Comparison of ENCODE assay signal across 12 mouse cellular contexts in the genomic region with DNA sequence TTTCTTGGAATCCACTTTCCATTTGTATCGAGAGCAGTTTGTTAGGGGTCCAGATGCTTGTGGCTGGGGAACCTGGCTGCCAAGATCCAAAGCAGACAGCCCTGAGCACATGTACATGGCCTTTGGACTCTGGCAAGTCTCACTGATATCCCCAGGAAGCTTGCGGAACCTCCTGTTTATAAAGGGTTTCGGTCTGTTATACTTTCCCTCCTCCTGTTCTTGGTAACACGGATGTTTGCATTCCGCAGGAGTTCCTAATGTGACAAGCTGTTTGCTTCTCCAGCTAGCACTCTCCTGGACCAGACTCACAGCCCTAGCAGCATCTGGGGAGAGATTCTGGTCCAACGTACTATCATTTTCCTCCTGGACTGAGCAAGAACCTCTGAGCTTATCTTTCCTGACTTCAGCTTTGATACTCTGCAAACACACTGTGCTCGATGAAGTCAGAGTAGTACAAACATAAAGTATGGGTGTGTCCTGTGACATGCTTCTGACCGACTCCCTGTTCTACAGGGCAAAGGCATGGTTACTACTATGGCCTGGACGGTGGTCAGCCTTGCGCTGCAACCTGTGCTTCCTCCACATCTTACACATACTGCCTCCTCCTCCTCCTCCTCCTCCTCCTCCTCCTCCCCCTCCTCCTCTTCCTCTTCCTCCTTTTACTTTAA. TPM values are rescaled to one million over a fixed set of nuclear protein-coding genes. Genes with fewer than 3 reads are reported as not detected.
A peak's percentile ranks its signal among the peaks of the same experiment; 100 is the strongest.
DNase-seq lines count a peak whose midpoint lies in the region; ATAC-seq lines count a peak whose summit lies in the region.
"Had no signal": no experiment of that assay in that cellular context is flagged by ENCODE, and none has a peak within 500 bp of the region (broad histone marks: within the 10 kb centered on the region; RNA-seq: fewer than 3 reads in every experiment).

No protein-coding gene starts in this region.

- WGBS in heart, embryonic 13.5 days = 55% methylated on average over 10 of the region's 10 CpGs
- WGBS in liver, embryonic 12.5 days (ENCODE audit: insufficient replicate concordance) = 47% methylated on average over 10 of the region's 10 CpGs

- ATAC-seq in heart, embryonic 13.5 days (ENCODE audit: extremely low read depth, insufficient number of reproducible peaks, low FRiP score, low TSS enrichment) = no peak
- peak; percentile 58; the same call in 1 of the 2 replicates for ATAC-seq in liver, embryonic 12.5 days
- ATAC-seq in megakaryocyte, adult 5-6 weeks (ENCODE audit: poor library complexity, severe bottlenecking) = peak; percentile 55

- H3K9ac ChIP-seq in heart, embryonic 13.5 days = no peak overlapping the region
- no peak overlapping the region for H3K9ac ChIP-seq in liver, embryonic 12.5 days
- H3K9ac ChIP-seq: hindbrain, embryonic 12.5 days had no signal

- no peaks in the 10 kb centered on the region for H3K27me3 ChIP-seq in heart, embryonic 13.5 days (replicated peaks)
- H3K27me3 ChIP-seq in liver, embryonic 12.5 days (replicated peaks) = no peaks in the 10 kb centered on the region
- H3K27me3 ChIP-seq: hindbrain, embryonic 12.5 days had no signal

- DNase-seq in heart, adult 8-10 months (ENCODE audit: low spot score) = peak; percentile 40
- DNase-seq in natural killer cell, adult 2 months (ENCODE audit: low spot score in 2 of 2) = no peak
- no peak for DNase-seq in ovary, postnatal 36 days (ENCODE audit: low spot score)
- no peak for DNase-seq in layer of hippocampus, adult 11-12 months (ENCODE audit: low spot score)
- DNase-seq: adrenal gland, adult 2 months; cerebellum, postnatal 25 days; thymus, postnatal 14 days had no signal

- no peaks in the 10 kb centered on the region for H3K9me3 ChIP-seq in heart, embryonic 13.5 days
- no peaks in the 10 kb centered on the region for H3K9me3 ChIP-seq in liver, embryonic 12.5 days (replicated peaks)
- H3K9me3 ChIP-seq: G1E; hindbrain, embryonic 12.5 days had no signal

- H3K4me2 ChIP-seq in heart, embryonic 13.5 days = no peak overlapping the region
- H3K4me2 ChIP-seq in liver, embryonic 12.5 days = no peak overlapping the region
- H3K4me2 ChIP-seq: hindbrain, embryonic 12.5 days had no signal

- no peak overlapping the region for H3K4me3 ChIP-seq in heart, embryonic 13.5 days
- H3K4me3 ChIP-seq in liver, embryonic 12.5 days = no peak overlapping the region
- H3K4me3 ChIP-seq: hindbrain, embryonic 12.5 days had no signal

- peak overlapping the region; percentile 62; the same call in 1 of the 2 replicates for H3K27ac ChIP-seq in heart, embryonic 13.5 days (replicated peaks)
- peak overlapping the region; percentile 55 for H3K27ac ChIP-seq in liver, embryonic 12.5 days
- H3K27ac ChIP-seq: hindbrain, embryonic 12.5 days had no signal

- peaks cover 6% of the 10 kb centered on the region; the same call in 1 of the 2 replicates for H3K36me3 ChIP-seq in heart, embryonic 13.5 days
- H3K36me3 ChIP-seq in liver, embryonic 12.5 days = no peaks in the 10 kb centered on the region
- H3K36me3 ChIP-seq: G1E; hindbrain, embryonic 12.5 days had no signal

- H3K4me1 ChIP-seq in heart, embryonic 13.5 days = peaks cover 23% of the 10 kb centered on the region
- peaks cover 44% of the 10 kb centered on the region for H3K4me1 ChIP-seq in liver, embryonic 12.5 days
- H3K4me1 ChIP-seq: hindbrain, embryonic 12.5 days had no signal

RNA-seq across cellular contexts. Expression of gene Lyve1, which starts 31.0 kb away (rescaled TPM):
- total RNA-seq in heart, adult 8-10 months (2022) = 10 to 100 TPM; 10.4 to 16.8 (median 13.0) TPM
- polyA plus RNA-seq in heart, embryonic 13.5 days (2015; fragmentation: Nextera tagmentation; extraction: Ambion mirVana) = 6.2 TPM in 2 replicates
- polyA plus RNA-seq in liver, embryonic 12.5 days (2016; fragmentation: Nextera tagmentation; extraction: Ambion mirVana) = 26.7 and 28.6 TPM in 2 replicates
- 1.1 and 1.2 TPM in 2 replicates for total RNA-seq in megakaryocyte, adult 5-6 weeks (2015)
- total RNA-seq in megakaryocyte, adult 5-6 weeks (2017) = 0.92 and 0.98 TPM in 2 replicates
- polyA plus RNA-seq: G1E had no signal

RNA-seq across cellular contexts. Expression of gene Rnf141, which starts 49.8 kb away (rescaled TPM):
- 10 to 100 TPM; 36.4 to 44.5 (median 39.8) TPM for total RNA-seq in heart, adult 8-10 months (2022)
- 27.6 and 29.2 TPM in 2 replicates for polyA plus RNA-seq in heart, embryonic 13.5 days (2015; fragmentation: Nextera tagmentation; extraction: Ambion mirVana)
- 29.1 and 31.7 TPM in 2 replicates for polyA plus RNA-seq in liver, embryonic 12.5 days (2016; fragmentation: Nextera tagmentation; extraction: Ambion mirVana)
- total RNA-seq in megakaryocyte, adult 5-6 weeks (2015) = 31.6 and 36.3 TPM in 2 replicates
- total RNA-seq in megakaryocyte, adult 5-6 weeks (2017) = 28.7 and 39.0 TPM in 2 replicates

Comparison
In these comparisons a context has a peak if more than half of its experiments do, and no peak if none do; other contexts are left out.
1. RNA of gene Lyve1, which starts 31.0 kb away (total RNA-seq): 10.4 to 16.8 TPM in heart, adult 8-10 months; 0.92 to 1.2 TPM in megakaryocyte, adult 5-6 weeks; every median in the first group is over 4 times any median in the second.